Mouse (Mus musculus) C2C12 (cell line): Measurements from ENCODE around the gene Tspan9. TPM values are rescaled to one million over a fixed set of nuclear protein-coding genes. Genes with fewer than 3 reads are reported as not detected.
A peak's percentile ranks its signal among the peaks of the same experiment; 100 is the strongest.

Source experiments
- H3K27me3 ChIP-seq: one replicate; pipeline ENCODE4 v1.6.1; 2011; ENCODE audit not compliant: control insufficient read depth, insufficient read depth, insufficient read length
- H3K36me3 ChIP-seq: one replicate; pipeline ENCODE4 v1.6.1; 2011; ENCODE audit not compliant: control insufficient read depth, insufficient read depth
- H3K4me3 ChIP-seq: one replicate; pipeline ENCODE4 v1.5.1; 2011; ENCODE audit warnings: mild to moderate bottlenecking, control low read depth; ENCODE audit not compliant: poor library complexity, insufficient read depth, severe bottlenecking
- H3K79me2 ChIP-seq: one replicate; pipeline ENCODE4 v1.6.1; 2011; ENCODE audit not compliant: control insufficient read depth, insufficient read depth
- H3K79me3 ChIP-seq: one replicate; pipeline ENCODE4 v1.6.1; 2011; ENCODE audit warnings: low read depth, control low read depth
- H3ac ChIP-seq: one replicate; pipeline ENCODE3; 2011; ENCODE audit warnings: low read depth; ENCODE audit not compliant: control insufficient read depth, insufficient read length
- CEBPB ChIP-seq: IDR thresholded peaks from one replicate; pipeline ENCODE4 v1.6.1; 2011; ENCODE audit warnings: low read depth, mild to moderate bottlenecking, control low read depth, moderate library complexity
- CTCF ChIP-seq: IDR thresholded peaks from one replicate; pipeline ENCODE4 v1.5.1; 2011; ENCODE audit not compliant: control insufficient read depth, insufficient read depth, insufficient read length
- FOSL1 ChIP-seq: IDR thresholded peaks from one replicate; pipeline ENCODE4 v1.8.0; 2011; ENCODE audit warnings: mild to moderate bottlenecking, low read length; ENCODE audit not compliant: poor library complexity, insufficient read depth, severe bottlenecking
- MAX ChIP-seq: IDR thresholded peaks from one replicate; pipeline ENCODE4 v1.6.1; 2011; ENCODE audit warnings: mild to moderate bottlenecking, control low read depth
- MYOD1 ChIP-seq: IDR thresholded peaks from one replicate; pipeline ENCODE4 v1.6.1; 2011; ENCODE audit warnings: low read depth; ENCODE audit not compliant: control insufficient read depth, insufficient read length
- MYOG ChIP-seq: IDR thresholded peaks from one replicate; pipeline ENCODE4 v1.6.1; 2011; ENCODE audit not compliant: control insufficient read depth, insufficient read length; ENCODE audit errors: extremely low read depth
- USF1 ChIP-seq: IDR thresholded peaks from one replicate; pipeline ENCODE4 v1.6.1; 2011; ENCODE audit warnings: low read depth, mild to moderate bottlenecking, control low read depth, moderate library complexity
- polyA plus RNA-seq: library from polyadenylated mRNA; unstranded; fragments of >200 nt; fragmentation: generic; extraction: Trizol; gene quantifications from one replicate; pipeline ENCODE4 v1.2.1, GENCODE M21; 2012; ENCODE audit warnings: missing spikeins

Gene Tspan9
- polyA plus RNA-seq, 1 experiment, result 57.6 TPM

DNA sequence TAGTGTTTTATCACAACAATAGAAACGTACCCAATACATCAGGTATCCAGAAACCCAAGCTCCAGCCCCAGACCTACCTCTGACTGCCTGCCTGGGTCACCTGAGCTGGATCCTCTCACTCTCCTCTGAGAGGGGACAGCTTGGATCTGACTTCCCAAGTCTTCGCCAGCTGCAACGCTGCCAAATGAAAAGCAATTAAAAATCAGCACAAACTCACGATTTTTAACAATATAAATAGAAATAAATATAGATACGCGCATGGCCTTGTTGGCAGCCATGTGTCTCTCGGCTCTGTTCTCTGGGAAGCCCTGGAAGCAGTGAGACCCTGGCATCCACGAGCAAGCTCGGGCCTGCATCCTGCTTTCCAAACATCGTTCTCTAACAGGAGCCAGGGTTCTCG, 60.1 kb downstream of the Tspan9 start:
- no peaks in the 10 kb centered on the region for H3K27me3 ChIP-seq
- no peaks in the 10 kb centered on the region for H3K79me3 ChIP-seq
- TF ChIP-seq MYOG (no peak), CTCF (no peak), MAX (no peak), CEBPB (no peak), MYOD1 (no peak), USF1 (no peak), FOSL1 (no peak)
- H3ac ChIP-seq, result no peak overlapping the region
- no peaks in the 10 kb centered on the region for H3K36me3 ChIP-seq
- H3K4me3 ChIP-seq, result no peak overlapping the region
- H3K79me2 ChIP-seq, result no peaks in the 10 kb centered on the region

GRCm38 (mm10) chr6:128081781-128082180, 61.6 kb downstream of the Tspan9 start:
- Histone ChIP-seq H3K4me3 (no peak overlapping the region), H3K27me3 (no peaks in the 10 kb centered on the region), H3ac (no peak overlapping the region), H3K36me3 (no peaks in the 10 kb centered on the region), H3K79me2 (no peaks in the 10 kb centered on the region), H3K79me3 (no peaks in the 10 kb centered on the region)
- TF ChIP-seq MAX, result no peak
- TF ChIP-seq CEBPB, result no peak
- no peak for TF ChIP-seq USF1
- TF ChIP-seq CTCF, result no peak
- TF ChIP-seq MYOG, result no peak
- TF ChIP-seq FOSL1, result no peak

DNA sequence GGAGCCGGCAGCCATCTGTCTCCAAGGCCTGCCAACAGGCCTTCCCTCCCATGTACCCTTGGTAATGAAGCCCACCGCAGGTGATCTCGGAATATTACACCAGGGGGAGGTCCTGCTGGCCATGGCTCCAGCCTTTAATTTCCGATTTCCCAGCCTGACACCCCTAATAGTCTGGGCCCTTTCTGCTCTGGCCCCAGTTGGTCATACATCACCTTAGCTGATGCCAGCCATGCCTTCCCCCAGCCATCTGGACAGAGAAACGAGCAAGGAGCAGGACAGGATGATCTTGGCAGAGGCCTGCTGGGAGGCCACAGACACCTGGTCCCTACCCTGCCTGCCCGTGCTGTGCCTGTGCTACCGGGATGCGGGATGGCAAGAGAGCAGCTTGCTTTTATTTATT, 62.1 kb downstream of the Tspan9 start:
- H3K79me3 ChIP-seq, result no peaks in the 10 kb centered on the region
- H3ac ChIP-seq, result no peak overlapping the region
- no peaks in the 10 kb centered on the region for H3K79me2 ChIP-seq
- H3K4me3 ChIP-seq, result no peak overlapping the region
- no peaks in the 10 kb centered on the region for H3K27me3 ChIP-seq
- H3K36me3 ChIP-seq, result no peaks in the 10 kb centered on the region
- TF ChIP-seq CEBPB, result no peak
- TF ChIP-seq MYOD1, result no peak
- no peak for TF ChIP-seq CTCF
- TF ChIP-seq MYOG, result no peak
- no peak for TF ChIP-seq FOSL1
- no peak for TF ChIP-seq USF1
- TF ChIP-seq MAX, result no peak

DNA sequence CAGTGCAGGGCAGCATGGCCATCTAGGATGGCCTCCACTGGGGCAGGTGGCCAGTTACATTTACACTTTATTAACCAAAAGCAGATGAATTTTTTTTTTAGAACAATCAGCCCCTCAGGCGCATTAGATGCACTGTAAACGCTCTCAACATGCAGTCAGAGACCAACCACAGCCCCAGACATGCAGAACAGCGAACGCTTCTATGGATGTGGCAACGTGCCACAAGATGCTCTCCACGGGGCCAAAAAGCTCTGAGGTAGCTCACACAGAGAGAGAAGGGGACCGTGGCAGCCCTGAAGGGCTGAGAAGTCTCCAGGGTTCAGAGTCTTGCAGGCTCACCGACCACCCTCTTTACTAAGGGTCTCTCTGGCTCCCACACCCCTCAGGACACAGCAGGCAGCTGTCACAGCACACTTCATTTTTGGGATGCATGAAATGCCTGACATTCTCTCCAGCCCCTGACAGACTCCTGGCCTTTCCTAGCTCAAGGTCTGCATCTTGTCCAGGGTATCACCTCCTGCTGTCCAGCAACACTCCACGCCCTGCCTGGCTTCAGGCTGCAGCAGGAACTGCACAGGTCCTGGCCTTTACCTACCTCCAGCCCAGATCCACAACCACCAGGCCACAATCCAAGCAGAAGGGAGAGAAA, 63.7 kb downstream of the Tspan9 start:
- Histone ChIP-seq H3K4me3 (no peak overlapping the region), H3K79me3 (no peaks in the 10 kb centered on the region), H3ac (no peak overlapping the region), H3K36me3 (no peaks in the 10 kb centered on the region), H3K27me3 (no peaks in the 10 kb centered on the region), H3K79me2 (no peaks in the 10 kb centered on the region)
- TF ChIP-seq MAX (no peak), MYOG (no peak), USF1 (no peak)

DNA sequence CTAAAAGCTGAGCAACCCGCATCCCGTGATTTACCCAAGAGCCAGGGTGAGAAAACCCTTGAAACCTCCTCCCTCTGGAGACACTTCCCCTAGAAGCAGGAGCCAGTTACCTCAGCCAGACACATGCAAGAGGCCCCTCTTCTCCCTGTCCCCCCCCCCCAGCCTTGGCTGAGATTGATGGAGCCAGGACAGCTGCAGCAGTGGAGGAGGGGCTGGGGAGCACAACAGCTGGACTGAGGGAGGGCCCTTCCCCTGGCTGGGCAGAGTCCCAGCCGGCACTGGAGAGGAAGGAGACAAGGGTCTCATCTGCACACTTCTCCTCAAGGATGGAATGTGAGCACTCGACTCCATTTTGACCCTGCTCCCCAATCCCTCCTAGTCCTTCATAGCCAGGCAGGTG, 64.9 kb downstream of the Tspan9 start:
- H3K79me3 ChIP-seq, result no peaks in the 10 kb centered on the region
- no peaks in the 10 kb centered on the region for H3K27me3 ChIP-seq
- H3K36me3 ChIP-seq, result no peaks in the 10 kb centered on the region
- no peak overlapping the region for H3ac ChIP-seq
- TF ChIP-seq CEBPB (no peak), USF1 (no peak), MYOD1 (peak; percentile 99)
- no peak overlapping the region for H3K4me3 ChIP-seq
- H3K79me2 ChIP-seq, result no peaks in the 10 kb centered on the region

- Histone ChIP-seq H3K79me3 (no peaks in the 10 kb centered on the region), H3ac (no peak overlapping the region), H3K4me3 (no peak overlapping the region), H3K36me3 (no peaks in the 10 kb centered on the region), H3K79me2 (no peaks in the 10 kb centered on the region), H3K27me3 (no peaks in the 10 kb centered on the region)
- no peak for TF ChIP-seq MAX
- TF ChIP-seq MYOG, result no peak
- no peak for TF ChIP-seq CTCF
- no peak for TF ChIP-seq FOSL1
- TF ChIP-seq CEBPB, result no peak
- TF ChIP-seq MYOD1, result no peak
- TF ChIP-seq USF1, result no peak
Observed at GRCm38 (mm10) chr6:128076104-128077020, 67.0 kb downstream of the Tspan9 start.
